ENCODE assay signal across 8 mouse cellular contexts in the genomic region with DNA sequence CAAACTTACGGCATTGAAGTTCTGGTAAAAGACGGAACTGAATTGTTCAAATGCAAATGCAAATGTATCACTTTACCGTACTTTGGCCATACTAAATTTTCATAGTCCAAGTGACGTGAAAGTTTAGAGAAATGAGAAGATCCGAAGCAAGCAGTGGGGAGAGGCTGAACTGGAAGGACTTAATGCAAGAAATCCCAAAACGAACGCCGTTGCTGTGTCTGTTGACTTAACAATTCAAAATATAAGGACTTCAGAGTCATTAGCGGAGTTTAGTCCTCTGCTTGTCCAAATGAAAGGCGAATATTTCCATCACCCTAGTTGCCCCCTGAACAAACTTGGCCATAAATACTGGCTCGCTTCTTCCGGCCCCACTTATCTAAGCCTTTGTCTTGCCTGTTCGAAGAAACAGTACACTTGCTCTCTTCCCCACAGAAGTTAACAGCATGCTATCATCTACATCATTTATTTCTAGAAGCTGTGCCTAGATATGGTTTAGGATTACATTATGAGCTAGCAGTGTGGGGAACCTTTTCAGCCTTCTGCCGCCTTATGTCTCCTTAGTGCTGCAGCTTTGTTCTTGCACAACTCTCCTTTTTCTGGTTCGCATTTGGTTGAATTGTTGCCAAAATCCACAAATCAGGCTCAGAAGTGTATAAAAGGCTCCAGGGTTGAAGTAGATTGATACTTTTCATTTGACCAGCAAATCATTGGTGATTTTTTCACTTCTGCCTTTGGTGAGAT. TPM values are rescaled to one million over a fixed set of nuclear protein-coding genes. Genes with fewer than 3 reads are reported as not detected.
A peak's percentile ranks its signal among the peaks of the same experiment; 100 is the strongest.
DNase-seq lines count a peak whose midpoint lies in the region; ATAC-seq and TF ChIP-seq lines count a peak whose summit lies in the region.

No protein-coding gene starts in this region.

- H3K4me3 ChIP-seq in bone marrow macrophage, adult 2 months (ENCODE audit: insufficient read depth, low read length), result peak overlapping the region; percentile 59
- peak overlapping the region; percentile 51 for H3K4me3 ChIP-seq in midbrain, embryonic 15.5 days

- peak; percentile 18 for DNase-seq in kidney, adult 18-20 months
- no peak for DNase-seq in kidney, postnatal 36 days
- DNase-seq in forelimb bud, embryonic 11.5 days (ENCODE audit: low read depth, low spot score), result peak; percentile 48
- peak; percentile 37 for DNase-seq in kidney, postnatal 14 days
- no peak for DNase-seq in cerebellum, adult 9-11 months
- no peak for DNase-seq in gastrocnemius, postnatal 14 days

- H3K4me1 ChIP-seq in bone marrow macrophage, adult 2 months (ENCODE audit: control insufficient read depth, insufficient read depth, low read length), result peaks cover 20% of the 10 kb centered on the region
- peaks cover 22% of the 10 kb centered on the region for H3K4me1 ChIP-seq in midbrain, embryonic 15.5 days

- peak overlapping the region; percentile 82 for H3K4me2 ChIP-seq in midbrain, embryonic 15.5 days

- peak overlapping the region; percentile 92 for H3K27ac ChIP-seq in bone marrow macrophage, adult 2 months (ENCODE audit: insufficient read depth, low read depth, low read length)
- peak overlapping the region; percentile 94 for H3K27ac ChIP-seq in midbrain, embryonic 15.5 days

- no peaks in the 10 kb centered on the region for H3K27me3 ChIP-seq in midbrain, embryonic 15.5 days (replicated peaks)

- peak overlapping the region; percentile 64 for H3K9ac ChIP-seq in midbrain, embryonic 15.5 days

- H3K9me3 ChIP-seq in midbrain, embryonic 15.5 days, result no peaks in the 10 kb centered on the region

- no peak for TF ChIP-seq POLR2A in bone marrow macrophage, adult 2 months (IDR thresholded peaks at IDR 0.05; ENCODE audit: borderline replicate concordance, low read depth, low read length)

- intact Hi-C loops in gastrocnemius, postnatal 14 days (cut with DNase I; ENCODE audit: low total_unique reads), result no loop called here

- no peaks in the 10 kb centered on the region for H3K36me3 ChIP-seq in midbrain, embryonic 15.5 days (replicated peaks)

- TF ChIP-seq CTCF in bone marrow macrophage, adult 2 months (IDR thresholded peaks at IDR 0.05; ENCODE audit: low read depth, low read length), result no peak

- ATAC-seq in midbrain, embryonic 15.5 days (replicated peaks), result no peak

- 9% methylated on average over 15 of the region's 15 CpGs for WGBS in midbrain, embryonic 15.5 days

RNA-seq across cellular contexts. Expression of a gene that starts 1.3 kb away (rescaled TPM):
- 55.8 and 61.9 TPM in 2 replicates for polyA plus RNA-seq in bone marrow macrophage, adult 2 months (2012; ENCODE audit: insufficient read depth, insufficient read length, missing spikeins)
- polyA plus RNA-seq in midbrain, embryonic 15.5 days (2015; fragmentation: Nextera tagmentation; extraction: Ambion mirVana), result 17.3 and 17.7 TPM in 2 replicates
- 10 to 100 TPM; 75.5 to 80.0 TPM for total RNA-seq in gastrocnemius, postnatal 14 days (2021)

RNA-seq across cellular contexts. Expression of a gene that starts 1.5 kb away (rescaled TPM):
- polyA plus RNA-seq in bone marrow macrophage, adult 2 months (2012; ENCODE audit: insufficient read depth, insufficient read length, missing spikeins), result 0.35 and 0.40 TPM in 2 replicates
- polyA plus RNA-seq in midbrain, embryonic 15.5 days (2015; fragmentation: Nextera tagmentation; extraction: Ambion mirVana), result 0.32 and 0.37 TPM in 2 replicates
- total RNA-seq in gastrocnemius, postnatal 14 days (2021), result 1 to 10 TPM; 3.1 to 3.7 TPM

RNA-seq across cellular contexts. Expression of a gene that starts 10.3 kb away (rescaled TPM):
- 0.62 TPM in 1 of 2 replicates, not detected in the other for polyA plus RNA-seq in bone marrow macrophage, adult 2 months (2012; ENCODE audit: insufficient read depth, insufficient read length, missing spikeins)
- polyA plus RNA-seq in midbrain, embryonic 15.5 days (2015; fragmentation: Nextera tagmentation; extraction: Ambion mirVana), result not detected in 2 replicates
- total RNA-seq in gastrocnemius, postnatal 14 days (2021), result not detected

RNA-seq across cellular contexts. Expression of a gene that starts 13.0 kb away (rescaled TPM):
- polyA plus RNA-seq in bone marrow macrophage, adult 2 months (2012; ENCODE audit: insufficient read depth, insufficient read length, missing spikeins), result not detected in 2 replicates
- 1.8 and 3.0 TPM in 2 replicates for polyA plus RNA-seq in midbrain, embryonic 15.5 days (2015; fragmentation: Nextera tagmentation; extraction: Ambion mirVana)
- 10 to 100 TPM; 94.2 to 99.8 TPM for total RNA-seq in gastrocnemius, postnatal 14 days (2021)

RNA-seq across cellular contexts. Expression of a gene that starts 25.4 kb away (rescaled TPM):
- polyA plus RNA-seq in bone marrow macrophage, adult 2 months (2012; ENCODE audit: insufficient read depth, insufficient read length, missing spikeins), result 95.3 and 104 TPM in 2 replicates
- polyA plus RNA-seq in midbrain, embryonic 15.5 days (2015; fragmentation: Nextera tagmentation; extraction: Ambion mirVana), result 3.0 and 3.8 TPM in 2 replicates
- total RNA-seq in gastrocnemius, postnatal 14 days (2021), result 10 to 100 TPM; 15.3 to 17.6 TPM

Comparison
In these comparisons a context has a peak if more than half of its experiments do, and no peak if none do; other contexts are left out.
1. DNase-seq: peak in kidney, adult 18-20 months (single experiment), forelimb bud, embryonic 11.5 days (single experiment) and kidney, postnatal 14 days (single experiment); none in kidney, postnatal 36 days (0 of 2), cerebellum, adult 9-11 months (single experiment) and gastrocnemius, postnatal 14 days (single experiment).